Mouse (Mus musculus): ENCODE data around the gene Zzz3.

- TF ChIP-seq CTCF (IDR thresholded peaks at IDR 0.05; ENCODE audit: control insufficient read depth, insufficient read depth, insufficient replicate concordance, low read depth, low read length) (no peak), POLR2A (IDR thresholded peaks at IDR 0.05; ENCODE audit: control insufficient read depth, low read depth, low read length) (no peak)
Measured at GRCm38 (mm10) chr3:152475894-152476293, 80.6 kb downstream of the Zzz3 start.
